Mouse (Mus musculus) liver, embryonic 14.5 days (tissue): ENCODE measurements around the gene Sbno2. TPM values are rescaled to one million over a fixed set of nuclear protein-coding genes. Genes with fewer than 3 reads are reported as not detected.

ENCODE experiments used
- ATAC-seq: fragments of 200-750 bp; cut with Nextera tagmentation; 2 replicates; pipeline ENCODE4 v1.8.0; 2017; ENCODE audit warnings: moderate number of reproducible peaks, mild to moderate bottlenecking, moderate library complexity; ENCODE audit not compliant: insufficient read depth
- DNase-seq, 3 experiments: peaks; one replicate each; pipeline ENCODE4 v3.0.0-alpha.2; 2012 to 2013; ENCODE audit warnings: low read depth in 3 of 3, low spot score in 3 of 3
- H3K27ac ChIP-seq: fragments of 300-500 bp; sonication (generic); 2 replicates; pipeline ENCODE4 v1.5.1; 2014; ENCODE audit warnings: moderate library complexity, mild to moderate bottlenecking, control low read depth, inconsistent platforms
- H3K27me3 ChIP-seq: fragments of 300-500 bp; sonication (generic); 2 replicates; pipeline ENCODE4 v1.6.1; 2014; ENCODE audit warnings: mild to moderate bottlenecking, low read length, moderate library complexity; ENCODE audit not compliant: control insufficient read depth, insufficient read depth
- H3K36me3 ChIP-seq: fragments of 300-500 bp; sonication (generic); replicated peaks from 2 replicates; pipeline ENCODE4 v1.6.1; 2014; ENCODE audit warnings: low read depth; ENCODE audit not compliant: control insufficient read depth, insufficient read depth
- H3K4me1 ChIP-seq, 2 experiments: fragments of 200-500 bp in 1 of 2; fragments of 300-500 bp in 1 of 2; sonication (generic) in 1 of 2; replicated peaks; 2 replicates each; pipeline ENCODE4 v1.6.1; 2012 to 2014; ENCODE audit warnings: antibody characterized with exemption in 1 of 2, inconsistent platforms in 1 of 2, low read length in 1 of 2; ENCODE audit not compliant: control insufficient read depth in 2 of 2, insufficient read depth in 2 of 2
- H3K4me2 ChIP-seq: fragments of 300-500 bp; sonication (generic); 2 replicates; pipeline ENCODE4 v1.6.1; 2014; ENCODE audit warnings: low read depth, mild to moderate bottlenecking, control low read depth, moderate library complexity
- H3K4me3 ChIP-seq, 2 experiments: fragments of 200-500 bp in 1 of 2; fragments of 300-500 bp in 1 of 2; sonication (generic) in 1 of 2; 2 replicates each; pipeline ENCODE4 v1.5.1; 2012 to 2014; ENCODE audit warnings: low read depth in 2 of 2, low read length in 2 of 2, mild to moderate bottlenecking in 2 of 2, control low read depth in 1 of 2, inconsistent platforms in 1 of 2, moderate library complexity in 1 of 2; ENCODE audit not compliant: insufficient read depth in 1 of 2
- H3K9ac ChIP-seq: fragments of 300-500 bp; sonication (generic); replicated peaks from 2 replicates; pipeline ENCODE4 v1.6.1; 2014; ENCODE audit warnings: mild to moderate bottlenecking, control low read depth, moderate library complexity
- H3K9me3 ChIP-seq: fragments of 300-500 bp; sonication (generic); 2 replicates; pipeline ENCODE4 v1.6.1; 2016; ENCODE audit warnings: low read length, mixed read lengths; ENCODE audit not compliant: control insufficient read depth
- CTCF ChIP-seq: IDR thresholded peaks from 2 replicates; pipeline ENCODE4 v1.5.1; 2016; ENCODE audit warnings: antibody characterized with exemption, low read depth, control low read depth
- EP300 ChIP-seq: IDR thresholded peaks from 2 replicates; pipeline ENCODE4 v1.6.1; 2016; ENCODE audit warnings: antibody characterized with exemption, low read depth
- WGBS: fragments of 180-500 bp; shearing (Covaris S2); extraction: QIAGEN DNeasy Blood & Tissue Kit; methylation state at CpG from one replicate; pipeline ENCODE4 v1.1.7; 2014; ENCODE audit not compliant: insufficient replicate concordance; 5-methylcytosine and 5-hydroxymethylcytosine counted together
- polyA plus RNA-seq, 2 experiments: library from polyadenylated mRNA; depleted of rRNA in 1 of 2; stranded (reverse) in 1 of 2; unstranded in 1 of 2; fragments of >200 nt; fragmentation: Nextera tagmentation in 1 of 2; extraction: Ambion mirVana in 1 of 2; gene quantifications; 2 replicates each; pipeline versions ENCODE4 v1.2.1 to v1.2.3; 2012 to 2014

Sbno2 gene
- polyA plus RNA-seq, 2 experiments = 6.6 to 10.0 TPM

- WGBS = 74% methylated on average over 5 of the region's 5 CpGs
- Histone ChIP-seq H3K36me3 (peaks cover 18% of the 10 kb centered on the region), H3K4me1 (peaks cover 19 to 25% of the 10 kb centered on the region in 2 experiments)
Measured at GRCm38 (mm10) chr10:80077312-80077711, 28.1 kb downstream of the Sbno2 start.

GRCm38 (mm10) chr10:80076386-80076785 is 29.0 kb downstream of the Sbno2 start:
- Histone ChIP-seq H3K4me2 (no peak overlapping the region), H3K4me3 (no peak overlapping the region), H3K27me3 (no peaks in the 10 kb centered on the region), H3K36me3 (peaks cover 13% of the 10 kb centered on the region), H3K27ac (no peak overlapping the region), H3K9me3 (no peaks in the 10 kb centered on the region), H3K4me1 (peaks cover 23 to 27% of the 10 kb centered on the region in 2 experiments), H3K9ac (no peak overlapping the region)
- no peak for TF ChIP-seq CTCF
- no peak for TF ChIP-seq EP300
- 80% methylated on average over 4 of the region's 4 CpGs for WGBS
- DNase-seq (no peak), ATAC-seq (no peak)

More at GRCm38 (mm10) chr10:80077312-80077711, 28.1 kb downstream of the Sbno2 start:
- DNase-seq (no peak), ATAC-seq (no peak)
- Histone ChIP-seq H3K4me2 (no peak overlapping the region), H3K9ac (no peak overlapping the region), H3K4me3 (no peak overlapping the region), H3K27ac (no peak overlapping the region), H3K9me3 (no peaks in the 10 kb centered on the region), H3K27me3 (no peaks in the 10 kb centered on the region)
- TF ChIP-seq CTCF (no peak), EP300 (no peak)

GRCm38 (mm10) chr10:80075924-80076323 is 29.4 kb downstream of the Sbno2 start:
- Histone ChIP-seq H3K9ac (no peak overlapping the region), H3K9me3 (no peaks in the 10 kb centered on the region)

GRCm38 (mm10) chr10:80074813-80075601 is 30.4 kb downstream of the Sbno2 start:
- no peak for ATAC-seq
- peaks cover 16 to 24% of the 10 kb centered on the region in 2 experiments for H3K4me1 ChIP-seq

More at GRCm38 (mm10) chr10:80075924-80076323, 29.4 kb downstream of the Sbno2 start:
- ATAC-seq = no peak
- no peak for DNase-seq
- WGBS = 79% methylated on average over 1 of the region's 1 CpGs
- Histone ChIP-seq H3K4me3 (no peak overlapping the region), H3K27ac (no peak overlapping the region), H3K36me3 (peaks cover 13% of the 10 kb centered on the region), H3K4me2 (no peak overlapping the region), H3K4me1 (peaks cover 23 to 26% of the 10 kb centered on the region in 2 experiments), H3K27me3 (no peaks in the 10 kb centered on the region)
- TF ChIP-seq EP300 (no peak), CTCF (0 out of 2 replicates have a peak, but pooled peaks have one; percentile 16)

More at GRCm38 (mm10) chr10:80074813-80075601, 30.4 kb downstream of the Sbno2 start:
- Histone ChIP-seq H3K9ac (peak overlapping the region; percentile 31; the same call in 1 of the 2 replicates), H3K4me3 (peak overlapping the region in 1 of 2 experiments; percentile 10; a peak in 2 of 4 replicates), H3K4me2 (peak overlapping the region; percentile 43), H3K27me3 (no peaks in the 10 kb centered on the region), H3K9me3 (no peaks in the 10 kb centered on the region), H3K27ac (no peak overlapping the region; the same call in 1 of the 2 replicates), H3K36me3 (peaks cover 12% of the 10 kb centered on the region)
- WGBS = 18% methylated on average over 28 of the region's 28 CpGs
- TF ChIP-seq EP300 (no peak), CTCF (peak; percentile 61)
- DNase-seq = peak in 2 of 3 experiments; percentile 45 to 60
